Mouse (Mus musculus) lung, postnatal 25 days (tissue): ENCODE results near the gene Sigmar1.
"Not testable (repeated sequence)": the region's sequence is repeated elsewhere in the genome, so short reads cannot be mapped to it uniquely, and the experiment has no call there.

ENCODE experiments used
- DNase-seq: peaks from one replicate; pipeline ENCODE4 v3.0.0; 2022; ENCODE audit warnings: low spot score

Sigmar1 gene

DNA sequence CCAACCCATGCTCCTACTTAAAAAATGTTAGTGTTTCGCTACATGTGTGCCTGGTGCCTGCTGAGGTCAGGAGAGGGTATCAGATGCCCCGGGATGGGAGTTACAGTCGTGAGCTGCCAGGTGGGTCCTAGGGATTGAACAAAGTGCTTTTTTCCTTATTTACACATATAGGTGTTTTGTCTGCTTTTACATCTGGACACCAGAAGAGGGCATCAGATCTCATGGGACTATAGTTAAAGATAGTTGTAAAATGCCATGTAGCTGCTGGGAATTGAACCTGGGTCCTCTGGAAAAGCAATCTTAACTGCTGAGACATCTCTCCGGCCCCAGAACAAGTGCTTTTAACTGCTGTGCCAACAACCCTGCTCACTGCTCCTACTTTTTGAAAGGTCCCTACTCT is 45.7 kb downstream of the Sigmar1 start:
- no peak for DNase-seq

GRCm38 (mm10) chr4:41708192-41708745 is 47.7 kb downstream of the Sigmar1 start:
- DNase-seq = peak; percentile 67

DNA sequence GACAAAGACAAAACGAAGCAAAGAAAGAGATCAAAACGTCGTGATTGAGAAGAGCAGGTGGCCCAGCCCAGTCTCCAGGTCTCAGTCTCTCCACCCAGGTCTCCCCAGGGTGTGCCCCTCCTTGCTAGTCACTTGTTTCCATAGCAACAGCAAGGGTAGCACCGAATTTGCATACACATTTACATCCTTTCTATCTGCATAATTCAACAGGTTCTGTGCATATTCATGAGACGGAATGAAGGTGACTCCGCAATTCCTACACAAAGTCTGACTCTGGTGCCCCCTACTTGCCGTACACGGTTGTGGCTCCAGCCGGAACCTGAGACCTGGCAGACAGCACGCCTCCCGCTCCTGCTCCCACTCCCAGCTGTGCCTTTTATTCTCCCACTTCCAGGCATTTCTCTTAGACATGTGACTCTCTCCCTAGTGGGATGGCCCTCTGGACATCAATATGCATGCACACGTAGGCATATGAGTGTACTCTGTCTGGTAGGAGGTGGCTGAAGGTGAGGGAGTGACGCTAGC is 48.9 kb downstream of the Sigmar1 start:
- DNase-seq = peak; percentile 75

GRCm38 (mm10) chr4:41705922-41706754 is 49.8 kb downstream of the Sigmar1 start:
- DNase-seq = no peak

- DNase-seq = no peak
Measured at GRCm38 (mm10) chr4:41704651-41705050, 51.3 kb downstream of the Sigmar1 start.

DNA sequence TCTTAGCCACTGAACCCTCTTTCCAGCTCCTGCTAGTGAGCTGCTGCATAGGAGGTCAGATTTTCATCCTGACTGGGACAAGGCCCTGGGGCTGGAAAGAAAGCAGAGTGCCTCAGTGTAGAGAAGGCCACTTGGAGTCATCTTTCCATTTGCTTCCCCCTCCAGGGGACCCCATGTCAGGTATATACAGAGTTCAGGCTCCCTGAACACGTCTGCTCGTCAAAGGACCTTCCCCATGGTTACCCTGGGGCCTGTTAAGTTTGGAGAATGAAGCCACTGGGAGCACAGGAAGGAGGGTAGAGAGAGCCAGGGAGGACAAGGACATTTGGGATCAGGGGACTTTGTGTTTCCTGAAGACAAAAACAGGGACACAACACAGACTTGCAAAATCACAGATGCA is 53.7 kb downstream of the Sigmar1 start:
- not testable (repeated sequence) for DNase-seq

DNA sequence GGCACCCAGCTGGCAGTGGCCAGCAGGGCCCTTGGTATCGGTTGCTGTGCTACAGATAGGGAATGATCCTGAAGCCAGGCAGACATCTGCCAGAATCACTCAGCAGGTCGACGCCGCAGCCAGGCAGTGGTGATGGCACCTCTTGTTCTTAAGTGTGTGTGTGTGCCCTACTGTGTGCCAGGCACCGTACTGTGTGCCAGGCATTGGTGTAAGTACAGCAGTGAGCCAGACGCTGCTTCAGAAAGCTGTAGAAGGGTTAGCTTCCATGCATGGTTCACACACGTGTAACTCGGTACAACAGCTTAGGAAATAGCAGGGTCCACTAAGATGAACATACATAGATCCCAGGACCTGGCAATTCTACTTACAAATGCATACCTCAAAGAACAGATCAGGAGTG is 55.7 kb downstream of the Sigmar1 start:
- not testable (repeated sequence) for DNase-seq

GRCm38 (mm10) chr4:41699783-41700182 is 56.2 kb downstream of the Sigmar1 start, which contains the start of gene Il11ra1:
TSS of gene Il11ra1 (plus strand) at chr4:41699989.
- not testable (repeated sequence) for DNase-seq

GRCm38 (mm10) chr4:41698421-41699016 is 57.4 kb downstream of the Sigmar1 start:
- DNase-seq = not testable (repeated sequence)

GRCm38 (mm10) chr4:41696930-41697841 is 58.8 kb downstream of the Sigmar1 start, which contains the start of gene Cntfr:
TSS of gene Cntfr (minus strand) at chr4:41697089.
- DNase-seq = peak; percentile 82

GRCm38 (mm10) chr4:41696452-41696851 is 59.5 kb downstream of the Sigmar1 start:
- not testable (repeated sequence) for DNase-seq

GRCm38 (mm10) chr4:41695800-41696199 is 60.2 kb downstream of the Sigmar1 start:
- not testable (repeated sequence) for DNase-seq

GRCm38 (mm10) chr4:41693511-41693910 is 62.4 kb downstream of the Sigmar1 start:
- DNase-seq = not testable (repeated sequence)

- DNase-seq = not testable (repeated sequence)
Measured at GRCm38 (mm10) chr4:41690014-41690413, 65.9 kb downstream of the Sigmar1 start.

DNA sequence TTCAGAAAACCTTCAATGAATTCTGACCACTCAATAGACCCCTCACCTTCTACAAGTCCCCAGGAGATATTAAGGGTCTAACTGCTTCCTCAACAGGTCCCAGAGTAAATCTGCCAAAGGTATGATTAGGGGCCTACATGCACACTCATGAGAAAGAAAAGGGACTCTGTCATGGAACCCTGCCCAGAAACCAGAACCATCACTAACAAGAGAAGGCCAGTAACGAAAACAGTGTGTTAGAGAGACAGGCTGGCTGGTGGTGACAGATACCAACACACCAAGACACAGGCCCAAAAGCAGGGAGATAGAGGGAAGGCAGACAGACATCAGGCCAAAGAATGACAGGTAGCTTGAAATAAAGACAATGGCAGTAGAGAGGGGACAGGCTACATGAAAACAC is 67.4 kb downstream of the Sigmar1 start:
- DNase-seq = not testable (repeated sequence)
